Mouse (Mus musculus): ENCODE data around the gene Chst1. TPM values are rescaled to one million over a fixed set of nuclear protein-coding genes. Genes with fewer than 3 reads are reported as not detected.

Chst1 gene
- polyA plus RNA-seq, 1 experiment from 2014 or later = 4.1 TPM

DNA sequence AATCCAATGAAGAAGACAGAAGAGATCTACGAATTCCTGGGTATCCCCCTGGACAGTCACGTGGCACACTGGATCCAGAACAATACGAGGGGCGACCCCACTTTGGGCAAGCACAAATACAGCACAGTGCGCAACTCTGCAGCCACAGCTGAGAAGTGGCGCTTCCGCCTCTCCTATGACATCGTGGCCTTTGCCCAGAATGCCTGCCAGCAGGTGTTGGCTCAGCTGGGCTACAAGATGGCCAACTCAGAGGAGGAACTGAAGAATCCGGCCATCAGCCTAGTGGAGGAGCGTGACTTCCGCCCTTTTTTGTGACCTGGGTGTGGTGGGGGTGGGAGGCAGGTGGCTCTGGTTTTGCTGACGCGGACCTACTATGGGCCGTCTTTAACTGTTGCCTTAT is 14.6 kb downstream of the Chst1 start:
- no peak for ATAC-seq
- Histone ChIP-seq H3K4me1 (replicated peaks) (no peaks in the 10 kb centered on the region), H3K4me2 (replicated peaks) (no peak overlapping the region), H3K9me3 (no peaks in the 10 kb centered on the region), H3K27me3 (replicated peaks) (no peaks in the 10 kb centered on the region), H3K27ac (no peak overlapping the region), H3K36me3 (no peaks in the 10 kb centered on the region), H3K9ac (no peak overlapping the region), H3K4me3 (replicated peaks) (no peak overlapping the region)
- 91% methylated on average over 14 of the region's 14 CpGs for WGBS

DNA sequence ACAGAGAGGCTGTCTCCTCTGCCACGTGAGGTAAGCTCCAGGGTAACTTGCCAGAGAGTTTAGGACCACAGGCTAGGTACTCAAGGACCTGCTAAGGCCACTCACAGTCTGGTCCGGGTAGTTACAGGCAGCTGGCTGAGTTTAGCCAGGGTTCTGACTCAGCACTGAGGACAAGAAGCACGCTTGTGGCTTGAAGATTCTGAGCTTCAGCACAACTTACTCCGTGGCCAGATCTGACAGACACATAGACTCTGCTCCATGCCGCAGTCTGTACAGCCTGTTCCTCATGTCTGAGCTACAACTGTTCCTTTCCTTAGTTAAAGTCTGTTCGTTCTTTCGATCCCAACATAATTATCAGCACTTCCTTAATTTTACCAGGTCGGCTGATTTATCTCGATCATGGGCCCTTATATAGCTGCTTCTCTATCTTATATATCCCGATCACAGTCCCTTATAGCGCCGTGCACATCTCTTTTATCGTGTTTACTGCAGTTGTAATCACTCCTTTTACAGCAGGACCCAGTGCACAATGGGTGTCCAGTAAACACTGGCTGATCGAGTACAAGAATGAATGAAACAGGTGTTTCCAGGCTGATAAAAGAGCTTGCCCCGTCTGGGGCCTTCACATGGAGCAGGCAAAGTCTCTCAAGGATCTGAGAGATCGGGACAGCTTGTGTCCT is 17.7 kb downstream of the Chst1 start:
- H3K4me2 ChIP-seq (replicated peaks) = no peak overlapping the region
- H3K36me3 ChIP-seq = no peaks in the 10 kb centered on the region
- no peaks in the 10 kb centered on the region for H3K9me3 ChIP-seq
- H3K4me3 ChIP-seq (replicated peaks) = no peak overlapping the region
- no peak overlapping the region for H3K9ac ChIP-seq
- 67% methylated on average over 16 of the region's 16 CpGs for WGBS
- no peak overlapping the region for H3K27ac ChIP-seq
- ATAC-seq = 0 out of 2 replicates have a peak, but pooled peaks have one; percentile 31
- no peaks in the 10 kb centered on the region for H3K27me3 ChIP-seq (replicated peaks)
- no peaks in the 10 kb centered on the region for H3K4me1 ChIP-seq (replicated peaks)

DNA sequence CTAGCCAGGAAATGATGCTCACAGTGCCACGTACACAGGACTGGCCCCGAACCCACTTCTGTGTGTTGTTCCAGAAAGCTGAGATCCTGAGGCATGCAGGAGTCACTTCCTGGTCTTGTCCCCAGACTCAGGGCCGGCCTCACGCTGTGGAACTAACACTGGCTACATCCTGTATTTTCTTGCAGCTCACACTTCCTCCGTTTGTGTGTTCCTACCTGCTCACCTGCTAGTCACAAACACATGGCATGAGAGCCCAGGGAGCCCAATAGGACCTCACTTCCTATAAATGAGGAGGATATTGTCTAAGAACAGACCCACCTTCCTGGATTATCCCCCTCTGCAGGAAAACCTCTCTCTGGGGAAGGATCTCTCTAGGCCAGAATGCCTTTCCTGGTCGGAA is 18.5 kb downstream of the Chst1 start:
- Histone ChIP-seq H3K4me3 (replicated peaks) (no peak overlapping the region), H3K4me2 (replicated peaks) (no peak overlapping the region), H3K36me3 (no peaks in the 10 kb centered on the region), H3K9me3 (no peaks in the 10 kb centered on the region), H3K27me3 (replicated peaks) (no peaks in the 10 kb centered on the region), H3K9ac (no peak overlapping the region), H3K27ac (no peak overlapping the region; the same call in 1 of the 2 replicates), H3K4me1 (replicated peaks) (no peaks in the 10 kb centered on the region)
- WGBS = 76% methylated on average over 6 of the region's 6 CpGs
- no peak for ATAC-seq

DNA sequence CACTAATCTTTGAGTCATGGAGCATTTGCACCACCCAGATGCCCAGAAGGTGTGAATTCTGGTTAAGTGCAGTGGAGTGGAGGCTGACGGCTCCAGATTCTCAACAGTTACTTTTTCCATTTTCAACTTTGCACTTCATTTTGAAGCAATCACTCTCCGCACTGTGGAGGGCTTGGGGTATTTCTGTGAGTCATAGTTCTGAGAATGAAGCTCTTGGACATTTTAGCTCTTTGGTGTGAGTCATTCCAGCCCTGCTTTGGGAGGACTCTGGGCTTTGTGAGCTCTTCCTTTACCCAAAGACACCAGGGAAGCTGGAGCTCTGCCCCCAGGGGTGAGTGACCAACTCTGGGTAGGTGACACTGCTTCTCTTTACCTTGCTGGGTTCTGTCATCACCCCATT is 28.1 kb downstream of the Chst1 start:
- WGBS = 45% methylated on average over 2 of the region's 2 CpGs
- Histone ChIP-seq H3K9me3 (no peaks in the 10 kb centered on the region), H3K4me1 (replicated peaks) (no peaks in the 10 kb centered on the region), H3K27ac (no peak overlapping the region), H3K9ac (no peak overlapping the region), H3K4me3 (replicated peaks) (no peak overlapping the region), H3K36me3 (no peaks in the 10 kb centered on the region), H3K4me2 (replicated peaks) (no peak overlapping the region), H3K27me3 (replicated peaks) (no peaks in the 10 kb centered on the region)
- no peak for ATAC-seq

DNA sequence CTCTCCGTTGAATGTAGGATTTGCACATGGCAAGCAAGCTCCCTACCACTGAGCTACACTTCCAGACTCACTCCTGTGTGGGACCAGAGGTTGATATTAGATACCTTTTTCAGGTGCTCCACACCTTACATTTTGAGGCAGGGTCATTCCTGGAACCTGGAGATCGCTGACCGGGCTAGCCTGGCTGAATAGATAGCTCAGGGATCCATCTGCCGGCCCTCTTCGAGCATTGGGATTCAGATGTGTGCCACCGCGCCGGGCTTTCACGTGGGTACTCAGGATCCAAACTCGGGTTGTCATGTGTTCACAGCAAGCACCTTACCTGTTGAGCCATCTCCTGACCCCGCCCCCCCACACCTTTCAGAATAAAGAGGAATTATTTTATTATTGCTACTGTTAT is 31.3 kb downstream of the Chst1 start:
- ATAC-seq = no peak
- H3K9me3 ChIP-seq = no peaks in the 10 kb centered on the region
- H3K9ac ChIP-seq = no peak overlapping the region
- H3K4me2 ChIP-seq (replicated peaks) = no peak overlapping the region
- H3K27ac ChIP-seq = no peak overlapping the region
- 90% methylated on average over 11 of the region's 11 CpGs for WGBS
- H3K4me3 ChIP-seq (replicated peaks) = no peak overlapping the region
- no peaks in the 10 kb centered on the region for H3K27me3 ChIP-seq (replicated peaks)
- H3K4me1 ChIP-seq (replicated peaks) = no peaks in the 10 kb centered on the region
- no peaks in the 10 kb centered on the region for H3K36me3 ChIP-seq

DNA sequence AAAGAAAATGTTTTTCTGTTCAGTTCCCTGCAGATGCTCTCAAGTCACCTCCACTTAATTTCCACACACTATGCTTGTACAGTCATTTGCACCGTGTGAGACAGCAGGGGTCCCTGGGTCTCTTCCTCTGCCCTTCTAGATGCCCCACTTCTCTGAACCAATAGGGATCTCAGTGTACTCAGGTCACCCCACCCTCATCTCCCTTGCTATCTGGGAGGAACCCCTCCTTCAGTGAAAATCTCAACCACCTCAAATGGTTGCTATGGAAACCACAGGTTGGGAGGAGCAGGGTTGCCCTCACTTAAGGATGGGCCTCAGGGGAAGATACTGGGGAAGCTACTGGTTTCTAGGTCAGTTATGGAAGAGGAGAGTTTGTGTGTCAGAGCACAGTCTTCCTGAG is 32.5 kb downstream of the Chst1 start:
- Histone ChIP-seq H3K4me2 (replicated peaks) (no peak overlapping the region), H3K9me3 (no peaks in the 10 kb centered on the region), H3K27ac (no peak overlapping the region), H3K36me3 (no peaks in the 10 kb centered on the region), H3K27me3 (replicated peaks) (no peaks in the 10 kb centered on the region), H3K4me1 (replicated peaks) (no peaks in the 10 kb centered on the region), H3K9ac (no peak overlapping the region), H3K4me3 (replicated peaks) (no peak overlapping the region)
- 55% methylated on average over 1 of the region's 1 CpGs for WGBS
- ATAC-seq = no peak

DNA sequence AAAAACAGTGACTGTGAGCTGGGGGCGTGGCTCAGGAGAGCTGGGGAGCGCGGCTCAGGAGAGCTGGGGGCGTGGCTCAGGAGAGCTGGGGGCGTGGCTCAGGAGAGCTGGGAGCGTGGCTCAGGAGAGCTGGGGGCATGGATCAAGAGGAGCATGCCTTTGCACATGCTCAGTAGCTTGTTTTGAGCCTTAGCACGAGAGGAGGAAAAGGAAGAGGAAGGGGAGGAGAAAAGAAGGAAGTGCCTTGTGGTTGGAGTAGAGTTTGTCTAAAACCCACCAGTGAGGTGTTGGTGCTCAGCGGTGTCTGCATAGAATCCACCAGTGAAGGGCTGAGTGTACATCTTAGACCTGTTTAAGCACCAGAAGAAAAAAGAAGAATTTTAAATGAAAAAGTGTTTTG is 41.0 kb downstream of the Chst1 start:
- no peaks in the 10 kb centered on the region for H3K9me3 ChIP-seq
- ATAC-seq = peak; percentile 53
- H3K4me1 ChIP-seq (replicated peaks) = peaks cover 8% of the 10 kb centered on the region
- no peak overlapping the region for H3K27ac ChIP-seq
- H3K9ac ChIP-seq = no peak overlapping the region
- H3K4me3 ChIP-seq (replicated peaks) = no peak overlapping the region
- no peaks in the 10 kb centered on the region for H3K27me3 ChIP-seq (replicated peaks)
- 14% methylated on average over 8 of the region's 8 CpGs for WGBS
- H3K36me3 ChIP-seq = no peaks in the 10 kb centered on the region
- H3K4me2 ChIP-seq (replicated peaks) = no peak overlapping the region

DNA sequence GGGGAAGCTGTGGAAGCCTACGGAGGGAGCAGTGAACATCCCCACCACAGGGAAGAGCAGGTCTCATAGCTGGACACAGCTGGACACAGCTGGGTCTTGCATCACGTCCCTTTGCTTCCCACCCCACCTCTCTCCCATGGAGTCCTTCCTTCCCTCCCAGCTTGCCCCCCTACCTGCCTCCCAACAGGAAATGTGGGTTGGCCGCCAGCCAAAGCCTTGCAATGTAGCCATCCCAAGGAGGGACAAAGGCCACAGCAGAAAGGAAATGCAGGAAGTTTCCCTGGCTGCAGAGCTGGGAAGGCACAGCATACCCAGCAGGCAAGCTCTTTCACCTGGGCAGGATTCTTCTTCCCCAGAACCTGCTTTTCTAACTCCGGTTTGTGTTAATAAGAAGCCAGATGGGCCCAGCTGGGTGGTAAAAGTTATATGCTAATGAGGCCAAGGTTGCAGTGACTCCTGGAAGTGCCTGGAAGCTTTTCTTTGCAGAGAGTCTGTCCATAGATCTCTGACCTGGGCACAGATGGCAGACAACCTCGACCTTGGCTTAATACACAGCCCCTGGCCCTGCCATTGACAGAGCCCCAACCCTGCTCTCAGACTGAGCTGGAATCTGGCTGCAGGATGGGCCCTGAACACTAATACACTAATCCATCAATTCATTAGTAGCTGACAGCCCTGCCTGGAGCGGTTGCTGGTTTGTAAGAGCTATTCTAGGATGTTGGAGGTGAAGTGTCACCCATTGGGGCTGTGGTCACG is 46.0 kb downstream of the Chst1 start:
- Histone ChIP-seq H3K9ac (no peak overlapping the region), H3K9me3 (no peaks in the 10 kb centered on the region), H3K4me3 (replicated peaks) (no peak overlapping the region), H3K27me3 (replicated peaks) (no peaks in the 10 kb centered on the region), H3K4me2 (replicated peaks) (no peak overlapping the region), H3K4me1 (replicated peaks) (peaks cover 12% of the 10 kb centered on the region), H3K27ac (peak overlapping the region; percentile 65), H3K36me3 (no peaks in the 10 kb centered on the region)
- 21% methylated on average over 7 of the region's 7 CpGs for WGBS
- ATAC-seq = peak; percentile 91

DNA sequence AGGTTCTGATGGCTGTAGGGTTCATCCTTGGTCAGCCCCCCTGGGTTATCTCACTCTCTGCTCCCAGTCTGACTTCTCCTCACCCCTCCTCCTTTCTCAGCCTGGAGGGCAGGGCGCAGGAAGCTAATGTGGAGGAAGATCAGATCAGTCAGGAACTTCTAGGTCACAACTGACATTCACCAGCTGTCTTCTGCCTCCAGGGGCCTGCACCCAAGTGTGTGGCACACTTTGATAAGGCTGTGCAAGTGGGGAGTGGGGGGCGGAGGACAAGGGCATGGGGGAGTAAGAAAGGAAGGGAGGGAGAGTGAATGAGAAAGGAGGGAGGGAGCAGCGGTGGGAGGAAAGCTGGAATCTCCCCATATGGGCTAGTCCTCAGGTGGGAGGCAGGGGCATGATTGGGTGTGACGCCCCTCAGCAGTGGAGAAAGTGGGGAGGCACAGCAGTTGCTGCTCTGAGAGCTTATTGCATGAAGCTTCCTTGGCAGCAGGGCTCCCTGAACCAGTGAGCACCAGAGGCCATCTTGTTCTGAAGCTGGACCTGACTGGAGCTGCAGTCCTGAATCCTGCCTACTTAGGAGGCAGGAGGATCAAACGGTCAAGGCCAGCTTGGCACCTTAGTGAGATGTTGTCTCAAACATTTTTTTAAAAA is 49.8 kb downstream of the Chst1 start:
- ATAC-seq = no peak
- Histone ChIP-seq H3K9me3 (no peaks in the 10 kb centered on the region), H3K4me3 (replicated peaks) (no peak overlapping the region), H3K27ac (no peak overlapping the region), H3K27me3 (replicated peaks) (no peaks in the 10 kb centered on the region), H3K4me1 (replicated peaks) (peaks cover 12% of the 10 kb centered on the region), H3K36me3 (no peaks in the 10 kb centered on the region), H3K4me2 (replicated peaks) (no peak overlapping the region), H3K9ac (no peak overlapping the region)
- WGBS = 61% methylated on average over 5 of the region's 5 CpGs

DNA sequence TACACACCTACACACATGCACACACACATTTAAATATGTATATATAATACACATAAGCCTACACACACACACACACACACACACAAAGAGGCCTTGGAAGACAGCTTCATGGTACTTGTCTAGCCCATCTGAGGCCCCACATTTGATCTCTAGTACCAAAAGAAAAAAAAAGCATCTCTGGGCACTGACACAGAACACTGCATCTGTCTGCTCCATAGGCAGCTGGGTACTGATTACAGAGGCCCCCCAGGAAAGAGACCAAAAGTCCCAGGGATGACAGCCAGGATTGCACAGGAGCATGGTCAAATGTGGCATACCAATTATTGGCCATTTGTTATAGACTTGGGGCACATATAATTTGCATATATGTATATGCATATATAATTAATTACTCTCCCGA is 50.9 kb downstream of the Chst1 start:
- Histone ChIP-seq H3K27me3 (replicated peaks) (no peaks in the 10 kb centered on the region), H3K27ac (no peak overlapping the region), H3K9ac (no peak overlapping the region), H3K4me1 (replicated peaks) (peaks cover 6% of the 10 kb centered on the region), H3K4me2 (replicated peaks) (no peak overlapping the region), H3K36me3 (no peaks in the 10 kb centered on the region), H3K9me3 (no peaks in the 10 kb centered on the region), H3K4me3 (replicated peaks) (no peak overlapping the region)
- WGBS = 38% methylated on average over 1 of the region's 1 CpGs
- no peak for ATAC-seq

DNA sequence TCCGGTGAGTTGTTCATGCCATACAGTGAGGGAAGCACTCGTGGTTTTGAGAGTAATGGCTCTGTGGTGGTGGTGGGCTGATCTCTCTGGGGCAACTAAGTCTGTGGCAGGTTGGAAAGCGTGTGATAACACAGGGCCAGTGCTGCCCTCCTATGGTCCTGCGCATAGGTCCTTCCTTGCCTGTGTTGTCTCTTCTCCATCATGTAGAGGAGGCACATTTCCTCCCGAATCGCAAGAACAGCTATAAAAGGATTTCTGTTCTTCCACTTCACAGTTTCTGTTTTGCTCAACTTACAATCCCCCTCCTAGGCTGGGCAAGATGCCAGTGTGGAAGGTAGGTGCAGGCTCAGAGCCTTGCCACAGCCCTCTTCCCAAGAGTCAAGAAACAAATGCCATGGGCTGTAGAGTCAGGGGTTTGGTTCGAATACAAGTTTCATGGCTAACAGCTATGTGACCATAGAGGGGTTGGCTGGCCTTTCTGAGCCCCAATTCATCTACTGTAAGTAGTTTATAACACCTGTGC is 51.8 kb downstream of the Chst1 start:
- H3K36me3 ChIP-seq = no peaks in the 10 kb centered on the region
- no peak for ATAC-seq
- no peaks in the 10 kb centered on the region for H3K9me3 ChIP-seq
- 74% methylated on average over 7 of the region's 7 CpGs for WGBS
- H3K27me3 ChIP-seq (replicated peaks) = no peaks in the 10 kb centered on the region
- H3K4me3 ChIP-seq (replicated peaks) = no peak overlapping the region
- H3K4me2 ChIP-seq (replicated peaks) = no peak overlapping the region
- H3K9ac ChIP-seq = no peak overlapping the region
- no peaks in the 10 kb centered on the region for H3K4me1 ChIP-seq (replicated peaks)
- H3K27ac ChIP-seq = no peak overlapping the region

DNA sequence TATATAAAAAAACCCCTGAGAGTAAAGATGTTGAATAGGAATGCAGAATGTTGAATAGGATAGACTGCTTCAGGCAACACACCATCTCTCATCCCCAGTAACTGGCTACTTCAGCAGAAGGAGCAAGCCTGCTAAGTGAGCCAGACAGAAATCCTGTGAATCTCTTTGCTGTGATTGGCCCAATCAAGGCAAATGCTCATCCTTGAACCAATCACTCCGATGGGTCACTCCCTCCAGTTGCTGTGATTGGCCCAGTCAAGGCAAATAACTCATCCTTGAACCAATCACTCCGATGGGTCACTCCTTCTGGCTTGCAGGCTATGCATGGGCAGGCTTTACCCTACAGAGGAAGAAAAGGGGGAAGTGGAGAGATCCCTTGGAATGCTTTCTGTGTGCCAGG is 57.7 kb downstream of the Chst1 start:
- 76% methylated on average over 2 of the region's 2 CpGs for WGBS
- Histone ChIP-seq H3K27ac (no peak overlapping the region), H3K36me3 (no peaks in the 10 kb centered on the region), H3K4me1 (replicated peaks) (no peaks in the 10 kb centered on the region), H3K4me3 (replicated peaks) (no peak overlapping the region), H3K27me3 (replicated peaks) (0 out of 2 replicates have a peak, but pooled peaks cover 2% of the 10 kb centered on the region), H3K4me2 (replicated peaks) (no peak overlapping the region), H3K9me3 (no peaks in the 10 kb centered on the region), H3K9ac (no peak overlapping the region)
- no peak for ATAC-seq

Data from intestine, embryonic 15.5 days (tissue).